Mouse (Mus musculus): Measurements from ENCODE around the gene Atn1. TPM values are rescaled to one million over a fixed set of nuclear protein-coding genes. Genes with fewer than 3 reads are reported as not detected.
"Not testable (repeated sequence)": the region's sequence is repeated elsewhere in the genome, so short reads cannot be mapped to it uniquely, and the experiment has no call there.

Gene Atn1
- 100 to 1,000 TPM; 134 to 159 TPM for total RNA-seq (2021)

DNA sequence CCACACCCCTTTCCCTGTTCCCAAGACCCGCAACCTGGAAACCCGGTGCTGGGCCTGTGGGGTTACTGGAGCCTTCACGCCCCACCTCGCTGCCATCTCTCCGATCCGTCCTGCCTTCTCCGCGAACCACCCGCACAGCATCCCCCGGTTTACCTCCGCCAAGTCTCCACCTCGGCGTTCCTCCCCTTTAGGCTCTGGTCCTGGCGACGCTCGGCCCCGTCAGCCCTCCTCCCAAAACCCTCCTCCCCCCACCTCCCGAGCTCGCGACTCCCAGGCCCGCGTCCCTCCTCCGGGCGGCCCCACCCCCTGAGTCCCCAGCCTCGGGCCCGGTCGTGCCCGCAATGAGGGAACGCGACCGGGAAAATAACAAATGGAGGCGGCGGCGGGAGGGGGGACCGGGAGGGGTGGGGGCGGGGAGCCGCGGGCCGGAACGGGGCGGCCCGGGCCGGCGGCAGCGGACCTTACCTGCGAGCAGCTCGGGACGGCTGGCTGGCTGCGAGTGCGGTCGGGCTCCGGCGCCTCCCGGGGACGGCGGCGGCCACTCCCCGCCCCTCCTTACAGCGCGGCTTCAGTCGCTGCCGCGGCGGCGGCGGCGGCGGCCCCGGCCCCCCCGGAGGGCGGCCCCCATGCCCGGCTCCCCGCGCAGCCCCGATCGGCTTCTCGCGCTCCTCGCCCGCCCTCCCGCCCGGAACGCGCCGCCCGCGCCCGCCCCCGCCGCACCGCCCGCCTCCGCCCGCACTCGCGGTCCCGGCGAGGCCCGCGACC is at the start of gene Atn1, which contains the start of gene Gm45234:
Gene Atn1 (minus strand): TSS at position 694 of the 765 bp plus-strand sequence.
Gene Gm45234 (minus strand): TSS at position 191 of the 765 bp plus-strand sequence.
- peak; percentile 32 to 34 for DNase-seq (ENCODE audit: extremely low spot score in 1 of 2, low spot score in 1 of 2)

DNA sequence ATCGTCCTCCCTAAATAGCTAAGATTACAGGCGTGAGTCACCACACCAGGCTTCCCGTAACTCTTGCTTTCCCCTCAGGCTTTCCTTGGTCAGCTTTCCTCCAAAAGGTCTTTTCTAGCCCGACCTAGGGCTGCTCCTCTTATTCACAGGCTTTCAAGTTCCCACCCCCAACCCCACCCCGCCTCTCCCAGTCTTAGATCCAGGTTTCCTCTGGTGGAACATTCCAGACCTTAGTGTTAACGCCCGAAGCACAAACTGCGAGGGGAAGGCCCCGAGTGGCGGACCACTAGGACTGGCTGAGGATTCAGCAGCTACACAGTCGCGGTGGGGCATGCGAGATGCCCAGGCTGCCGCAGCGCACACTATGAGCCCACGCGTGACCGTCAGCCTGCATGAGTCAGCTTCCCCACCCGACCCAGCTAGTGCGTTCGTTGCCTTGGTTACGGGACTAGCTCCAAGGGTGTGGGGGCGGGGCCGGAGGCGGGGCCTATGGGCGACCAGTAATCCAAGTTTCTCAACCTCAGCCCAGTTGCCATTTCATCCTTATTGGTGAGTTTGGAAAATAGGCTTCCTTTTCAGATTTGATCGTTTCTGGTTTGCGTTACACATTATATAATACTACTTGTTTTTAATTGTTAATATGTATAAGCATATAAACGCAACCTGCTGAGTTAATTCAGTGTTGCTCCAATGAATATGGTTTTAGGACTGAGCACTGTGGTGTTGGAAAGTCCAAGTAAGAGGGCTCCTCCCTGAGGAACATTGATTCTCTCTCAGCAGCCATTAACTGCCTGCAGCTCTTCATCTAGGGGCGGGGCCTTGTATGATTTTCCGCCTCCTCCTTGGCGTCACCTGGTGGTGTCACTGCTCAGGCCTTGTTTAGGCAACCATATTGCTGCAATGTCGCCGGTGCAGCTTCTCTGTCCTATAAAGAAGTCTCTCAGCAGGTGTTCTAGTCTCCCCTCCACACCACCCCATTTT is 49.3 kb upstream of the Atn1 start:
- peak; percentile 91 to 96 for DNase-seq (ENCODE audit: extremely low spot score in 1 of 2, low spot score in 1 of 2)

DNA sequence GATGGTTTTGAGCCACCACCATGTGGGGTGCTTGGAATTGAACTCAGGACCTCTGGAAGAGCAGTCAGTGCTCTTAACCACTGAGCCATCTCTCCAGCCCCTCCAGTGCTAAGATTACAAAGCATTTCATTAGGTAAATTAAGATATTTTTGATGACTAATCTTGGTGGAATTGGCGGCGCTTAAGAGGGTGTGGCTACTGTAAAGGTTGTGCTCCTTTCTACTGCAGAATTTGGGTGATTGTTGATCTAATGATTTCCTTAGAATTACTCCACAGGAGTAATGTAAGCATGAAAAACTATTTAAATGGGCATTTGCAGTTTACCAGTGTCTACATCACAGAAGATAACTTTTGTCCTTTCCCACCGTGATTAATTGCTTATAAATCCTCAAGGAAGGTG is 48.0 kb upstream of the Atn1 start:
- no peak for DNase-seq (ENCODE audit: extremely low spot score in 1 of 2, low spot score in 1 of 2)

DNA sequence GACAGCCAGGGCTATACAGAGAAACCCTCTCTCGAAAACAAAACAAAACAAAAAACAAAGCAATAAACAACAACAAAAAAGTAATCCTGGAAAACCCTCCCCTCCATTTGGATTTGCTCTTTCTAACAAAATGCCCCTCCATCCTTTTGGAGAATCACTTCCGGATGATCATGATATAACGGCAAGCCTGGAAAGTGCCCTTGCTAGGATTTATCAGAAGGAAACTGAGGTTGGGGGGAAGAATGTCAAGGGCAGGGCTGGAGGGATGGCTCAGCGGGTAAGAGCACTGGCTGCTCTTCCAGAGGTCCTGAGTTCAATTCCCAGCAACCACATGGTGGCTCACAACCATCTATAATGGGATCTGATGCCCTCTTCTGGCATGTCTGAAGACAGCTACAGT is 47.4 kb upstream of the Atn1 start:
- DNase-seq (ENCODE audit: extremely low spot score in 1 of 2, low spot score in 1 of 2) = not testable (repeated sequence)

DNA sequence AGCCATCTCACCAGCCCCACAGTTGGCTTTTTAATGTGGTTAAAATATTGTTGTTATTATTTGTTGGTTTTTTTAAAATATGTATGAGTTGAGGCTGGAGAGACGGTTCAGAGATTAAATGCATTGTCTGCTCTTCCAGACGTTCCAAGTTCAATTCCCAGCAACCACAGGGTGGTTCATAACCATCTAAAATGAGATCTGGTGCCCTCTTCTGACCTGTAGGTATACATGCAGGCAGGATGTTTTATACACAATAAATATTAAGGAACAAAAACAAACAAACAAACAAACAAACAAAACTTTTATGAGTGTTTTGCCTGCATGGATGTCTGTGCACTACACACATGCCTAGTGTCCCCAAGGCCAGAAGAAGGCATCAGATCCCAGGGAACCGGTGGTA is 46.7 kb upstream of the Atn1 start:
- no peak for DNase-seq (ENCODE audit: extremely low spot score in 1 of 2, low spot score in 1 of 2)

DNA sequence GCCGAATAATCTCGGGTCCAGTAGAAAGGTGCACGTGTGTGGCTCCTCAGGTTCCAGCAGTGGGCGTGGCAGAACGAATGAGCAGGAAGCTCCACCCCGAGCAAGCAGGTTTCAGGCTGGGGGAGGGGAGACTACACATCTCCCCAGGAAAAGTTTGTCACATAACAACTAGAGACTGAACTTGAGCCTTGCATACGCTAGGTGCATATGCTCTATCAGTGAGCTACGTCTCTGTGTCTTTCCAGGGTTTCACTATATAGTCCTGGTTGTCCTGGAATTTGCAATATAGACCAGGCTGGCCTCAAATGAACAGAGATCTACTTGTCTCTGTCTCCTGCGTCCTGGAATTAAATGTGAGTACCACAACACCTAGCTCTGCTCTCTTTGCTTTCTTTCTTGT is 46.1 kb upstream of the Atn1 start:
- not testable (repeated sequence) for DNase-seq (ENCODE audit: extremely low spot score in 1 of 2, low spot score in 1 of 2)

DNA sequence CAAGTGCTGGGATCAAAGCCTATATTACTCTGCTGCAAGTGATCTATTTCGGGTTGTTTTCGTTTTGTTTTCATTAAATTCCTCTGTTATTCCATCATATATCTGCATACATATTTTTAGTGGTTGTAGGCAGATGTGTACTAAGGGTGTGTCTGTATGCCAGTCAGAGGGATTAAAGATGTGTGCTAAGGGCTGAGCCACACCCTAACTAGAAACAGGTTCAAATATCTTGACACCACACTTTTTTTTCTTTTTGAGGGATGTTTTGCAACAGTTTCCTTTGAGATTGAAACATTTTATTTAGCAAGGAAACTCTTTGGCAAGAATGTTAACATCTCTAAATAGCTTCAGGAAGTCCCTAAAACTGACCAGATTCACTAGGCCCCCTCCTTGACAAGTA is 39.9 kb upstream of the Atn1 start:
- no peak for DNase-seq (ENCODE audit: extremely low spot score in 1 of 2, low spot score in 1 of 2)

DNA sequence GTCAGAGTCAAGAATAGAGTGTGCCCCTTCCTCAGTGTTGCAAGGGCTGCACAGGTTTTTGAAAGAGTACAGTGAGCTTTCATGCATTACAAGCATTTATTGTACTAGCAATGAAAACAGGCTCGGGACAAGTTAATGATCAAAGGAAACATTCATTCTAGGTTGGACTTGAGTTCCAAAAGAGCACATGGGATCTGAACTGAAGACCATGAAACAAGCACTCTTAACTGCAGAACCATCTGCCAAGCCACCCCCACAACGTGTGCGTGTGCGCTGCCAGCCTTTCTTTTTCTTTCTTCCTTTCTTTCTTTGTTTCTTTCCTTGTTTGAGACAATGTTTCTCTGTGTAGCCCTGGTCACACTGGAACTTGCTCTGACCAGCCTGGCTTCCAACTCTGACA is 39.5 kb upstream of the Atn1 start:
- DNase-seq (ENCODE audit: extremely low spot score in 1 of 2, low spot score in 1 of 2) = no peak

DNA sequence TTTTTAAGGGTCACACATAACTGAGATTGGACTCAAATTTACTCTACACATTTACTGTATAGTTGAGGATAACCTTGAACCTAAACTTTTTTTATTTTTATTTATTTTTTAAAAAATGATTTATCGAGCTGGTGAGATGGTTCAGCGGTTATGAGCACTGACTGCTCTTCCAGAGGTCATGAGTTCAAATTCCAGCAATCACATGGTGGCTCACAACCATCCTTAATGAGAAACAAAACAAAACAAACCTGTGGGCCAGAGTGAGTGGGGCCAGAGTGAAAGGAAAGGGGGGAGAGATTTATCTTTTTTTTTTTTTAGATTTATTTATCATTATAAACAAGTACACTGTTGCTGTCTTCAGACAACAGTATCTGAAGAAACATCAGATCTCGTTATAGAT is 35.6 kb upstream of the Atn1 start:
- no peak for DNase-seq (ENCODE audit: extremely low spot score in 1 of 2, low spot score in 1 of 2)

DNA sequence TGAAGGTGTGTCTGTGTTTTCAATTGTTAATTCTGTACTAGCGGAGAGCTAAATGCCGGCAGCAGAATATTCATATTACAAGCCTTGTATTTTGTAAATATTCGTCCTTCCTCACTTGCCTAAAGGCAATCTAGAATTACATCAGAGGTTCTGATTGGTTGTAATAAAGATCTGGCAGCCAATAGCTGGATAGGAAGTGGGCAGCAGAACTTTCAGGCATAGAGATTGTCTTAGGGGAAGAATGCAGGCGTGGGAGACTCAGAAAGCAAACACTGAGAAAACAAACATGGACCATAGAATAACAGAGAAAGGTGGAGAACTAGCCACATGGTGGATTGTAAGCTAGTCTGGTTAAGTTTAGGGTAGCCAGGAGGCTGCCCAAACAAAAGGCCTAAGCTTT is 33.8 kb upstream of the Atn1 start:
- no peak for DNase-seq (ENCODE audit: extremely low spot score in 1 of 2, low spot score in 1 of 2)

DNA sequence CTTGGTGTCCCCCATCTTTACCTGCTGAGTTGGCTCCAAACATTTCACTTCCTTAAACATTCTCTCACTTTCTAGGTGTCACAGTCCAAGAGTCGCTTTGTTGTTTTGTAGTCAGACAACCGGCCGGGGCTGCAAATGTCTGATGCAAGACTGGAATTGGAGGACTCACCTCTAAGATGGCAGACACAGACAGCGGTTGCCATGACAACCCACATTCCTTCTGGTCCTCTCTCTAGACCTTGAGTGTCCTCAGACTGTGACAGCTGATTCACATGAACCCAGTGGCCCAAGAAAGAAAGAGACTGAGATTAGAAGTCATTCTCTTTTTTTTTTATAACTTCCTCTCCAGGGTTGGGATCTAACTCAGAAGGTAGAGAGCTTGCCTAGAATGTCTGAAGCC is 33.2 kb upstream of the Atn1 start:
- DNase-seq (ENCODE audit: extremely low spot score in 1 of 2, low spot score in 1 of 2) = no peak

DNA sequence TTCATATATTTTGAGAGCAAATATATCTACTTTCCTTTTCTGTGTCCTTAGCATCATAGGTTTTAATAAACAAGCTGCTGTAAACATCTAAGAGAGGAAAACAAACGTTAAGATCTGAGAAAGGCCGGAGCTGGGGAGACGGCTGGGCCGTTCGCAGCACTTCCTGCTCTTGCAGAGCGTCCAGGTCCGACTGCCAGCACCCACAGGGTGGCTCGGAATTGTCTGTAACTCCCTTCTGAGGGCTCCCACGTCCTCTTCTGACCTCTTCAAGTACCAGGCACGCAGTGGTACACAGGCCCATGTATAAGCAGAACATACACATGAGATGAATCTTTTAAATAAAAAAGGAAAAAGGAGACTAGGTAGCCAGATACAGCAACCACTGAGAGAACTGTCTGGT is 31.4 kb upstream of the Atn1 start:
- DNase-seq (ENCODE audit: extremely low spot score in 1 of 2, low spot score in 1 of 2) = no peak

DNA sequence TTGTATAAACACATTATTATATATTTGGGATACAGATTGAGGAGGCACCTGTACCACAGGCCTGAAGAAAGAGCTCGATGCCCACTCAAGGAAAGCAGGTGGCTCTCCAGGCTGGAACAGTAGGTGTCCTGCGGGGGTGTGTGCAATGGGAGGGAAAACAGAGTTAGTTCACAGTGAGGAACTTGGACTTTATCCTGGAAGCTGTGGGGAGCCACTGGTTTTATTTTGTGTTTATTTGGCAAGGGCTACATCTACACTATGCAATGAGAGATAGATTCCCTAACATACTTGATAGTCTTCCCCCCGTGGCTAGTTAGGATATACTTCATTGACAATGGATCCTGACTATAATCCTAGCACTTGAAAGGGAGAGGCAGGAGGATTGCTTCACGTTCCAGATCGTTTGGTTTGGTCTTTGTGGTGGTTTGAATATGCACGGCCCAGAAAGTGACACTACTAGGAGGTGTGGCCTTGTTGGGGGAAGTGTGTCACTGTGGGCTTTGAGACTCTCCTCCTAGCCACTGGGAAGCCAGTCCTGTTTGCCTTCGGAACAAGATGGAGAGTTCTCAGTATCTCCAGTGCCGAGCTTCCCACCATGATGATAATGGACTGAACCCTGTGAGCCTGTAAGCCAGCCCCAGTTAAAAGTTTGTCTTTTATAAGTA is 30.6 kb upstream of the Atn1 start:
- no peak for DNase-seq (ENCODE audit: extremely low spot score in 1 of 2, low spot score in 1 of 2)

DNA sequence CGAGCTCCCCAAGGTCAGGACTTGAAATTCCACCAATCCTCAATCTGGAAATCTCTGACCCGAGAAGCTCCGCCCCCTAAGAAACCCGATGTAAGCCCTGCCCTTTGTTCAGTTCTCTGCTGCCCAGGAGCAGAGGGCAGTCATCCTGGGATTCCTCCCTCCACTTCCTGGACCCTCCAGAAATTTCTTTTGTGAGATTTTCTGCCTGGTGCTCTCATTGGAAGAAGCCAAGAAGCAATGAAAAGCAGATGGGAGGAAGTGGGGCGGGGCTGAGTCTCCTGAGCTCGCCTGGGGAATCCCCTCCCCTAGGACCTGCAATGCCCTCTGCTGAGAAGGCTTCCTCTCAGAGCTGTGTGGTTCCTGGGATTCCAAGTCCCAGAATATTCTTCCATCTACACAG is 26.1 kb upstream of the Atn1 start:
- no peak for DNase-seq (ENCODE audit: extremely low spot score in 1 of 2, low spot score in 1 of 2)

DNA sequence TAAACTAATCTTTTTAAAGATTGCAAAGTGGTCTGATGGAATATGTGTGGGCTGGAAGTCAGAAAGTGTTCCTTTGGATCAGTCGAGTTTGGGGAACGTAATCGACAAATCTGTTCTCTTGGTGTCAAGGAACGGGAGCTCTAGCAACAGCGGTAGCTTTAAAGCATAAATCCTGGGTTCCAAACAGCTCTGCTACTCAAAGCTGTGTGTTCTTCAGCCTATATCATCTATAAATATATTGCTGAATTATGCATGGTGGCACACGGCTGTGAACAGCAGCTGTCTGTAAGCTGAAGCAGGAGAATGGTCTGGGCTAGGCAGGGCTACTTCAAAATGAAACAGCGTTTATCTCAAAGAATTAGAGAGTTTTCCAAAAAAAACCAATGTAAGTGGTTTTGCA is 24.6 kb upstream of the Atn1 start:
- no peak for DNase-seq (ENCODE audit: extremely low spot score in 1 of 2, low spot score in 1 of 2)

DNA sequence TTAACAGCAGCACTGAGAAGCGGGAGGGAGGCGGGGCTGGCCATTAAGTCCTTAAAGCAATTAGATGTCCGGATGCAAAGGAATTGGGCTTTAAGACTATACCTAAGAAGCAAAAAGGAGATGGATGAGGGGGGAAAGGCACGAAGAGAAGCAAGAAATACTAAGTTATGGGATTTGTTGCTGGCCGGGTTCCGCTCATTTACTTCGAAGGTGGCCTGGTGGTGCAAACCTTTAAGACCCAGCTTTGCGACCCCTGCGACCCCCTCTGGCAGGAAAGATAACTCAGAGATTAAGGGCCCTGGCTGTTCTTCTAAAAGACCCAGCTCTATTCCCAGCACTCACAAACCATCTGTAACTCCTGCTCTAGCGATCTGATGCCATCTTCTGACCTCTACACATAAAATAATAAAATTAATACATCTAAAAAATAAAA is 23.7 kb upstream of the Atn1 start:
- no peak for DNase-seq (ENCODE audit: extremely low spot score in 1 of 2, low spot score in 1 of 2)

DNA sequence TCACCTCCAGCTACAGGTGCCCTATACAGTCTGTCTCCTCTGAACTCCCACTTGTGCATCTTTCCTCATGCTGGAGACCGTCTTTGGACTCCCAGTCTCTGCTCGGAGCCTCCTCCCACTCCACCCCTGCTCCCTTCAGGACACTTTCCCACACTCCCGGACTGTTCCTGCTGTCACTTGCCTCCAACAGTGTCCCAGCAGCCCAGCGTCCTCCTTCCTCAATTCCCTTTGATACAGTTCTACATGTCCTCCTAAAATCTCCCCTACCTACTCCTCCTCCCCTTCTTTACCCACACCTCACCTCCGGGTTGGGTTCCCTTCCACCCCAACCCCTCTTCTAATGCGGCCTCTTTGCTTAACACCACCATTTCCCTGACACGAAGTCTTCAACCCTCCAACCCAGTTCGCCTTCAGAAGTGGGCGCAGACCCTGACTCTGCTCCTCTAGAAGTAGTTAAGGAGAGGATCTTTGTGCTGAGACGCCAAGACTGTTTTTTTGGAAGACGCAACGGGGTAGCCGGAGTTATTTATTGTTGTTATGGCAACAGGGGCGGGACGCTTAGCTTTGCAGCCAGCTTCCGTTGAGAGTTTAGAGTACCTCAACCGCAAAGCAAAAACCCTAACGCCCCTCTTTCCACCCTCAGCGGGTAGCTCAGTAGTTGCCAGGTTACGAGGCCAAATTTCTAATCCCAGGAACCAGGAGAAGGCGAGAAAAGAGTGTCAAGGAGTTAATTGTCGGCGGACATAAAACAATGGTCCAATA is 23.1 kb upstream of the Atn1 start, which contains the start of gene Lrrc23:
Gene Lrrc23 (minus strand): TSS at position 506 of the 762 bp plus-strand sequence.
- no peak for DNase-seq (ENCODE audit: extremely low spot score in 1 of 2, low spot score in 1 of 2)

DNA sequence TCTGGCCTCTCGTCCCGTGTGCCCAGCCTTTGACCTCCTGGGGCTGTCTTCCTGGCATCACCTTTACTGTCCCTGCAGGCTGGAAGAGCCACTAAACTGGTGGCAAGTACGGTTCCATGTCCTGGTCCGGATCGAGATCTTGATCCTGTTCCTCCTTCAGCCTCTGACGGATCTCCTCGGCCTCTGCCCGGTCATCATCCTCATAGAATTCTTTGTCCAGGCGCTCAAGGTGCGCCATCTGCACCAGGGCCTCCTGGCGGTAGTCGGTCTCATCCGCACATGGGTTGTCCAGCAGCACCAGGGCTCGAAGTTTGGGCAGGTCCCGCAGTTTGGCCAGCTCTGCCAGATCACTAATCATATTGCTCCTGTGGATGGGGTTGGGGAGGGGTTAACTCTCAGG is 14.2 kb upstream of the Atn1 start:
- no peak for DNase-seq (ENCODE audit: extremely low spot score in 1 of 2, low spot score in 1 of 2)

DNA sequence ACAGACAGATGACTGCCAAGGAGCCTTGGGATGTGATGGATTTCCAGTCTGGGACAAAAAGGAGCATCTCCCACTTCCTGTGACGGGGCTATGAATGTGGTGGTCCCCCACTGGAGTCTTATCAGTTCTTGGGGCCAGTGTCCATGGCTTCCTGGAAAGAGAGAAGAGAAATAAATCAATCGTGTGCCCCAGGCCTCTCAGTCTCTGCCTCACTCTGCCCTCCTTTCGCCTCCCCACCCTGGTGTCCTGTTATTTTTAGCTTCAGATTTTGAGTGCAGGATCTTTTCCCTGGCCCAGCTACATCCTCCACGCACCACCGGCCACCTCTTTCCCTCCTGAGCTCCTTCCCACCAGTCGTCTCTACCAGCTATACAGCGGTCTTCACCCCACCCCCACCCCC is 13.7 kb upstream of the Atn1 start:
- no peak for DNase-seq (ENCODE audit: extremely low spot score in 1 of 2, low spot score in 1 of 2)
